ENCODE assay signal across 14 mouse cellular contexts in the genomic region with DNA sequence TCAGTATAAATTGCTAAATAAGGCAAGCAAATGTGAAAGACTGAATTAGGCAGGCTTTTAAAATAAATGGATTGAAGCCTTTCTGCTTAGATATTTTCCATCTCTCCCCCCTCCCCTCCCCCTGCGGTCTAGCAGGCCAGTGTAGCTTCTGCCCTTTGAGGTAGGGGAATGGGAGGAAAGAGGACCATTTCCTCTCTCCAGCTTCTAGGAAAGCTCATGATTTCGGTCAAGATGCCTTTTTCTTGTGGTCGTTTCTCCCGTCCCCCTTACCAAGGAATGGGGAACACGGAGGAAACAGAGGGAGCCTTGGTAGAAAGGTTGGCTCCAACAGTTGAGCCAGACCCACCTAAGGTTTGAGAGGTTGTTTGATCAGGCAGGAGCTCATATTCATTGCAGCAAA. TPM values are rescaled to one million over a fixed set of nuclear protein-coding genes. Genes with fewer than 3 reads are reported as not detected.
DNase-seq lines count a peak whose midpoint lies in the region; ATAC-seq and TF ChIP-seq lines count a peak whose summit lies in the region.
"Had no signal": no experiment of that assay in that cellular context is flagged by ENCODE, and none has a peak within 500 bp of the region (broad histone marks: within the 10 kb centered on the region; RNA-seq: fewer than 3 reads in every experiment).

No protein-coding gene starts in this region.

- H3K4me3 ChIP-seq in hindbrain, embryonic 10.5 days, result peak overlapping the region; percentile 81
- peak overlapping the region; percentile 77 for H3K4me3 ChIP-seq in midbrain, embryonic 12.5 days
- no peak overlapping the region for H3K4me3 ChIP-seq in lung, adult 2 months (replicated peaks; ENCODE audit: extremely low read depth, low read depth, low read length)
- H3K4me3 ChIP-seq in heart, embryonic 12.5 days, result no peak overlapping the region
- H3K4me3 ChIP-seq: embryonic facial prominence, embryonic 15.5 days; liver, embryonic 13.5 days; stomach, embryonic 15.5 days had no signal

- peak overlapping the region; percentile 71 for H3K4me2 ChIP-seq in midbrain, embryonic 12.5 days (replicated peaks)
- no peak overlapping the region for H3K4me2 ChIP-seq in heart, embryonic 12.5 days
- H3K4me2 ChIP-seq: embryonic facial prominence, embryonic 15.5 days; liver, embryonic 13.5 days; stomach, embryonic 15.5 days had no signal

- DNase-seq in embryo, embryonic 9.5 days (ENCODE audit: extremely low spot score), result peak; percentile 25
- no peak for DNase-seq in embryo, embryonic 10 days (ENCODE audit: low spot score)
- DNase-seq in hindbrain, embryonic 10.5 days (ENCODE audit: low spot score), result peak; percentile 36
- no peak for DNase-seq in left cerebral cortex, adult 8-10 months (ENCODE audit: low spot score in 2 of 2)
- DNase-seq in lung, adult 2 months, result no peak
- DNase-seq: liver, embryonic 13.5 days had no signal

- no peak for ATAC-seq in midbrain, embryonic 12.5 days (ENCODE audit: low FRiP score, low read depth)
- no peak for ATAC-seq in inflammation-experienced regulatory T-cells, adult 6 months
- ATAC-seq in heart, embryonic 12.5 days (ENCODE audit: insufficient number of reproducible peaks, low FRiP score), result no peak

- H3K27me3 ChIP-seq in hindbrain, embryonic 10.5 days (ENCODE audit: insufficient read depth, poor library complexity, severe bottlenecking), result peaks cover 99% of the 10 kb centered on the region
- H3K27me3 ChIP-seq in midbrain, embryonic 12.5 days, result peaks cover 75% of the 10 kb centered on the region
- peaks cover 79% of the 10 kb centered on the region for H3K27me3 ChIP-seq in heart, embryonic 12.5 days (replicated peaks)

- no peaks in the 10 kb centered on the region for H3K9me3 ChIP-seq in hindbrain, embryonic 10.5 days
- no peaks in the 10 kb centered on the region for H3K9me3 ChIP-seq in midbrain, embryonic 12.5 days
- H3K9me3 ChIP-seq in heart, embryonic 12.5 days (replicated peaks), result no peaks in the 10 kb centered on the region
- H3K9me3 ChIP-seq: embryonic facial prominence, embryonic 15.5 days; liver, embryonic 13.5 days; stomach, embryonic 15.5 days had no signal

- TF ChIP-seq POLR2A in lung, adult 2 months (IDR thresholded peaks at IDR 0.05; ENCODE audit: borderline replicate concordance, extremely low read depth, low read depth, low read length), result no peak

- no peak for TF ChIP-seq CTCF in lung, adult 2 months (IDR thresholded peaks at IDR 0.05; ENCODE audit: insufficient read depth, low read length)

- WGBS in hindbrain, embryonic 10.5 days, result 2% methylated on average over 5 of the region's 5 CpGs
- 8% methylated on average over 5 of the region's 5 CpGs for WGBS in midbrain, embryonic 12.5 days
- WGBS in lung, adult 2 months, result 4% methylated on average over 5 of the region's 5 CpGs
- under 1% methylated on average over 5 of the region's 5 CpGs for WGBS in heart, embryonic 12.5 days

- peaks cover 70% of the 10 kb centered on the region for H3K4me1 ChIP-seq in hindbrain, embryonic 10.5 days (replicated peaks)
- peaks cover 31% of the 10 kb centered on the region for H3K4me1 ChIP-seq in midbrain, embryonic 12.5 days
- H3K4me1 ChIP-seq in lung, adult 2 months (ENCODE audit: control insufficient read depth, insufficient read depth, low read length), result peaks cover 4% of the 10 kb centered on the region; the same call in 1 of the 2 replicates
- H3K4me1 ChIP-seq in heart, embryonic 12.5 days (replicated peaks), result peaks cover 27% of the 10 kb centered on the region

- peak overlapping the region; percentile 97; the same call in 1 of the 2 replicates for H3K9ac ChIP-seq in midbrain, embryonic 12.5 days (replicated peaks)
- no peak overlapping the region for H3K9ac ChIP-seq in heart, embryonic 12.5 days
- H3K9ac ChIP-seq: embryonic facial prominence, embryonic 15.5 days; liver, embryonic 13.5 days; stomach, embryonic 15.5 days had no signal

- peaks cover 12% of the 10 kb centered on the region for H3K36me3 ChIP-seq in hindbrain, embryonic 10.5 days
- no peaks in the 10 kb centered on the region for H3K36me3 ChIP-seq in midbrain, embryonic 12.5 days
- no peaks in the 10 kb centered on the region for H3K36me3 ChIP-seq in heart, embryonic 12.5 days
- H3K36me3 ChIP-seq: embryonic facial prominence, embryonic 15.5 days; liver, embryonic 13.5 days; stomach, embryonic 15.5 days had no signal

- peak overlapping the region; percentile 97 for H3K27ac ChIP-seq in hindbrain, embryonic 10.5 days
- H3K27ac ChIP-seq in midbrain, embryonic 12.5 days (replicated peaks), result peak overlapping the region; percentile 99
- H3K27ac ChIP-seq in heart, embryonic 12.5 days (ENCODE audit: poor library complexity, severe bottlenecking), result no peak overlapping the region
- H3K27ac ChIP-seq: embryonic facial prominence, embryonic 15.5 days; liver, embryonic 13.5 days; stomach, embryonic 15.5 days had no signal

RNA-seq across cellular contexts. Expression of gene Zic2, which starts 2.6 kb away (rescaled TPM):
- 7.2 and 10.1 TPM in 2 replicates for polyA plus RNA-seq in hindbrain, embryonic 10.5 days (2016; fragmentation: Nextera tagmentation; extraction: Ambion mirVana)
- 14.2 and 21.1 TPM in 2 replicates for polyA plus RNA-seq in midbrain, embryonic 12.5 days (2016; fragmentation: Nextera tagmentation; extraction: Ambion mirVana)
- not detected for polyA plus RNA-seq in inflammation-experienced regulatory T-cells, adult 6 months (2017; shearing (Covaris generic))
- 10 to 100 TPM; 20.3 to 25.7 (median 21.7) TPM for total RNA-seq in left cerebral cortex, adult 8-10 months (2022)
- polyA plus RNA-seq in lung, adult 2 months (2012; rRNA removed), result not detected in 2 replicates
- not detected in 2 replicates for polyA plus RNA-seq in heart, embryonic 12.5 days (2016; fragmentation: Nextera tagmentation; extraction: Ambion mirVana)
- total RNA-seq: megakaryocyte-erythroid progenitor cell, adult 5-6 weeks had no signal
- polyA plus RNA-seq: liver, embryonic 13.5 days; stomach, embryonic 15.5 days had no signal

RNA-seq across cellular contexts. Expression of gene Zic5, which starts 7.2 kb away (rescaled TPM):
- polyA plus RNA-seq in hindbrain, embryonic 10.5 days (2016; fragmentation: Nextera tagmentation; extraction: Ambion mirVana), result 16.5 and 20.3 TPM in 2 replicates
- polyA plus RNA-seq in midbrain, embryonic 12.5 days (2016; fragmentation: Nextera tagmentation; extraction: Ambion mirVana), result 15.7 and 30.2 TPM in 2 replicates
- polyA plus RNA-seq in inflammation-experienced regulatory T-cells, adult 6 months (2017; shearing (Covaris generic)), result under 1 TPM in 1 of 3 experiments, not detected in 2; 0.27 TPM
- 1 to 10 TPM; 2.2 to 6.1 (median 3.5) TPM for total RNA-seq in left cerebral cortex, adult 8-10 months (2022)
- polyA plus RNA-seq in lung, adult 2 months (2012; rRNA removed), result 0.06 TPM in 1 of 2 replicates, not detected in the other
- polyA plus RNA-seq in heart, embryonic 12.5 days (2016; fragmentation: Nextera tagmentation; extraction: Ambion mirVana), result 0.04 TPM in 1 of 2 replicates, not detected in the other
- total RNA-seq: gastrocnemius, postnatal 4 days; megakaryocyte-erythroid progenitor cell, adult 5-6 weeks had no signal
- polyA plus RNA-seq: stomach, embryonic 15.5 days had no signal

RNA-seq across cellular contexts. Expression of gene Gm10837, which starts 17.7 kb away (rescaled TPM):
- 0.24 and 0.29 TPM in 2 replicates for polyA plus RNA-seq in hindbrain, embryonic 10.5 days (2016; fragmentation: Nextera tagmentation; extraction: Ambion mirVana)
- polyA plus RNA-seq in midbrain, embryonic 12.5 days (2016; fragmentation: Nextera tagmentation; extraction: Ambion mirVana), result 0.31 and 0.68 TPM in 2 replicates
- polyA plus RNA-seq in inflammation-experienced regulatory T-cells, adult 6 months (2017; shearing (Covaris generic)), result under 1 TPM in 1 of 3 experiments, not detected in 2; 0.36 TPM
- not detected for total RNA-seq in left cerebral cortex, adult 8-10 months (2022)
- not detected in 2 replicates for polyA plus RNA-seq in lung, adult 2 months (2012; rRNA removed)
- not detected in 2 replicates for polyA plus RNA-seq in heart, embryonic 12.5 days (2016; fragmentation: Nextera tagmentation; extraction: Ambion mirVana)
- total RNA-seq: gastrocnemius, postnatal 4 days; layer of hippocampus, adult 18-20 months; megakaryocyte-erythroid progenitor cell, adult 5-6 weeks had no signal
- polyA plus RNA-seq: embryonic facial prominence, embryonic 15.5 days; liver, embryonic 13.5 days; stomach, embryonic 15.5 days had no signal

RNA-seq across cellular contexts. Expression of gene Gm5089, which starts 21.7 kb away (rescaled TPM):
- 1.9 and 2.4 TPM in 2 replicates for polyA plus RNA-seq in hindbrain, embryonic 10.5 days (2016; fragmentation: Nextera tagmentation; extraction: Ambion mirVana)
- polyA plus RNA-seq in midbrain, embryonic 12.5 days (2016; fragmentation: Nextera tagmentation; extraction: Ambion mirVana), result 1.7 and 2.6 TPM in 2 replicates
- not detected for polyA plus RNA-seq in inflammation-experienced regulatory T-cells, adult 6 months (2017; shearing (Covaris generic))
- under 1 TPM in 3 of 4 experiments, not detected in 1; 0.19 to 0.59 (median 0.41) TPM for total RNA-seq in left cerebral cortex, adult 8-10 months (2022)
- not detected in 2 replicates for polyA plus RNA-seq in lung, adult 2 months (2012; rRNA removed)
- not detected in 2 replicates for polyA plus RNA-seq in heart, embryonic 12.5 days (2016; fragmentation: Nextera tagmentation; extraction: Ambion mirVana)
- total RNA-seq: gastrocnemius, postnatal 4 days; megakaryocyte-erythroid progenitor cell, adult 5-6 weeks had no signal
- polyA plus RNA-seq: liver, embryonic 13.5 days; stomach, embryonic 15.5 days had no signal

Comparison
In these comparisons a context has a peak if more than half of its experiments do, and no peak if none do; other contexts are left out.
1. DNase-seq: peak in embryo, embryonic 9.5 days (single experiment) and hindbrain, embryonic 10.5 days (single experiment); none in embryo, embryonic 10 days (single experiment), left cerebral cortex, adult 8-10 months (0 of 2) and lung, adult 2 months (single experiment).
2. H3K4me3 ChIP-seq: peak in hindbrain, embryonic 10.5 days (single experiment) and midbrain, embryonic 12.5 days (single experiment); none in lung, adult 2 months (single experiment) and heart, embryonic 12.5 days (single experiment).
3. RNA of gene Zic5, which starts 7.2 kb away (polyA plus RNA-seq): 16.5 to 20.3 TPM in hindbrain, embryonic 10.5 days and 15.7 to 30.2 TPM in midbrain, embryonic 12.5 days; 0.27 TPM in inflammation-experienced regulatory T-cells, adult 6 months, 0.06 TPM in lung, adult 2 months and 0.04 TPM in heart, embryonic 12.5 days; every median in the first group is over 10 times any median in the second.